Mouse (Mus musculus) gastrocnemius, adult 2 months (tissue): Measurements from ENCODE around the gene Nrp2. TPM values are rescaled to one million over a fixed set of nuclear protein-coding genes. Genes with fewer than 3 reads are reported as not detected.

Source experiments
- DNase-seq: peaks from one replicate; pipeline ENCODE4 v3.0.0; 2022
- H3K27ac ChIP-seq: fragments of 200-600 bp; 2 replicates; pipeline ENCODE4 v1.8.1; 2022; ENCODE audit warnings: mild to moderate bottlenecking
- H3K4me3 ChIP-seq: fragments of 200-600 bp; 2 replicates; pipeline ENCODE4 v1.8.1; 2022; ENCODE audit warnings: mild to moderate bottlenecking, moderate library complexity
- CTCF ChIP-seq: fragments of 200-600 bp; IDR thresholded peaks from 2 replicates; pipeline ENCODE4 v1.8.1; 2022; ENCODE audit warnings: antibody characterized with exemption, mild to moderate bottlenecking, moderate library complexity
- intact Hi-C: fragments of 180-260 bp; cut with DNase I; formaldehyde crosslinking; loops from one replicate; pipeline ENCODE4 v1.15.1; 2025
- total RNA-seq, 2 experiments: library from RNA; stranded (reverse); gene quantifications; 2 replicates each; pipeline ENCODE4 v1.2.3; 2021

The Nrp2 gene
- total RNA-seq, 2 experiments from 2014 or later: 2.9 to 6.8 TPM

DNA sequence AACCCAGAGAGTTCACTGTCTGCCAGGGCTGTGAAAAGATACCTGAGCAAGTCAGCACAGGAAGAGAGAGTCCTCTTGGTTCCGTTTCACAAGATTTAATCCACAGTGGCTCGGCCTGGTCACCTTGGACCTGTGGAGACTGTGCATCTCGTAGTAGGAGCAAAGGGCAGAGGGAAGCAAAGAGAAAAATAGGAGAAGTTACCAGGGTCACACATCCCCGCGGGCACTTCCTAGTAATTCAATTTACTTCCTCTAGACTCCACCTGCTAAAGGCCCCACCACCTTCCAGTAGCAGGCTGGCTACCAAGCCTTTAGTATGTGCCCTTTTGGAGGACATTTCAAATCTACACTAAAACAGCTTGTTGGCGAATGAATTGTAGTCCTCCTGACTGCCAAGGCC is 11.9 kb upstream of the Nrp2 start:
- intact Hi-C loops: no loop called here
- Histone ChIP-seq H3K27ac (no peak overlapping the region), H3K4me3 (no peak overlapping the region)
- no peak for DNase-seq
- TF ChIP-seq CTCF: no peak

DNA sequence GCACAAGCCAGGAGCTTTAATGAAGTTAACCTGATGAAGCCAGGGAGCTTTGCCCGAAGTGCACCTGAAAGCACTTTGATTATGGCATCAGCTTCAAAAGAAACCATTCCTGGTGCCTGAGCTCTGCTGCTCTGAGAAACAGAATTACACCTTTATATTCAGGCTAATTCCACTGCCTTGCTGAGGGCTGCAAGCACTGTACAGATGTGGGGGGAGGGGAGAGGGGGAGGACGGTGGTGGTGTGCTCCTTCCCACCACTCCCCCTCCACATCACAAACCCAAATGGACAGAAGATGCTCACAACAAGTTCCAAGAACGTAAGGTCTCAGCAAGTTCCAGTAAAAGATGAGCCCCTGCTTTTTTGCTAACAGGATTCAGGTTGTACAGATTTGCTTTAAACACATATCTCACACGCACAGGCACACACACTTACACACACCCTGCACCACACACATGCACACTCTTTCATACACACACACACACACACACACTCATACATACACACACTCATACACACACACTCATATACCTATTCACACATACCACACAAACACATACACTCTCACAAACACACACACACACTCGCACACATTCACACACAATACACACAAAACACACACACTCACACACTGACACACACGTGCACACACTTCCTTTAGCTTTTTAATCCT is 6.6 kb upstream of the Nrp2 start:
- no peak overlapping the region for H3K27ac ChIP-seq
- no peak for TF ChIP-seq CTCF
- no peak overlapping the region for H3K4me3 ChIP-seq
- intact Hi-C loops: no loop called here
- no peak for DNase-seq

DNA sequence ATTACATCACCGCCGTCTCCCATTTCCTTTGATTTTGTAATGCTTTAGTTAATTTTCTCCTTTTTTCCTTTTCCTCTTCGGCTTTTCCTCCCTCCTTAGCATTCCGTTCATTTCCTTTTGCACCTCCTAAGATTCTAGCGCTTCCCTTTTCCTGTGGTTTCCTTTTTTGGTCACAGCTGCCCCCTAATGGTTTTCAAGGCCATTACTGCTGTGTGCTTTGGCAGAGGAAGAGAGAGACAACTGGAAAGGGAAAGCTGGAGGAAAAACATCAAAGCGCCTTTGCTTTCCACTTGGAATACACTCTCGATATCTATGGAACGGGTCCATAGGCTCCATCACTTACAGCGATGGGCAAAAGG is 6.1 kb upstream of the Nrp2 start:
- H3K27ac ChIP-seq: no peak overlapping the region
- intact Hi-C loops: no loop called here
- peak; percentile 74 for TF ChIP-seq CTCF
- H3K4me3 ChIP-seq: no peak overlapping the region
- no peak for DNase-seq

DNA sequence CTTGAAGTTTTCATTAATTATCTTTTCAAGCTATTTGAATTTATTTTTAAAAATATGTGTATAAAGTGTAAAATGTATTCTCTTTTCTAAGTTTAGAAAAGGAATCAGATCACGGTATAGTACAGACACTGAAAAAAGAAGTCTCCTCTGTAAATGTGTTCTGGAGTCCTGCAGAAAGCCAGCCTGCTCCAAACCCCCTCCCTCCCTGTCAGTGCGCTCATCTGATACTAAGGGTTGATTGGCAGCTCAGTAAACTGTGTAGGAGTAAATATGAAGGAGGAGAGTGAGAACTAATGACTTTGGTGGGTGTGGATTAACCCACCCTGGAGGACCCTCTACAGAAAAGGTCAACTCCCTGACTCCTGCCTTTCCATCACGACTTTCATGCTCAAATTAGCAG is 5.7 kb upstream of the Nrp2 start:
- Histone ChIP-seq H3K27ac (no peak overlapping the region), H3K4me3 (no peak overlapping the region)
- no peak for DNase-seq
- TF ChIP-seq CTCF: no peak
- intact Hi-C loops: no loop called here

DNA sequence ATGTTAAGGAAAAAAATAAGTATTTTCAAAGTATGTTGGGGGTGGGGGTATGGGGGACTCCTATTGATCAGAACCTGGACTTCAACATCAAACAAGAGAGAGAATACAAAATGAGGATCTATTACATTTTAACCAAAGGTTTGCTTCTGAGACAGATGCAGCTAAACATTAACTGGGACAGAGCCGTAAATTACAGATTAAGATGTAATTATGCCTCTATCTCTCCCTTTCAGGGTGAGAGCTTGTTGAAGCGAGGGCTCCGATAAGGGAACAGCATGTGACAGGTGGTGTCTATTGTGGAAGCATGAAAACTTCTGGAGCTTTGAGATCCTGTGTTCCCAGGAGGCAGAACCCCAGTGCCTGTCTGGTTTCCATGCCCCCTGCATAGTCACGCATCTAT is 3.3 kb upstream of the Nrp2 start:
- no peak for DNase-seq
- no peak for TF ChIP-seq CTCF
- no peak overlapping the region for H3K4me3 ChIP-seq
- intact Hi-C loops: loop anchor here (2.0 to 10.0 kb wide), 5 partner anchors 775 to 1555 kb away; no protein-coding TSS in a partner anchor
- no peak overlapping the region for H3K27ac ChIP-seq

DNA sequence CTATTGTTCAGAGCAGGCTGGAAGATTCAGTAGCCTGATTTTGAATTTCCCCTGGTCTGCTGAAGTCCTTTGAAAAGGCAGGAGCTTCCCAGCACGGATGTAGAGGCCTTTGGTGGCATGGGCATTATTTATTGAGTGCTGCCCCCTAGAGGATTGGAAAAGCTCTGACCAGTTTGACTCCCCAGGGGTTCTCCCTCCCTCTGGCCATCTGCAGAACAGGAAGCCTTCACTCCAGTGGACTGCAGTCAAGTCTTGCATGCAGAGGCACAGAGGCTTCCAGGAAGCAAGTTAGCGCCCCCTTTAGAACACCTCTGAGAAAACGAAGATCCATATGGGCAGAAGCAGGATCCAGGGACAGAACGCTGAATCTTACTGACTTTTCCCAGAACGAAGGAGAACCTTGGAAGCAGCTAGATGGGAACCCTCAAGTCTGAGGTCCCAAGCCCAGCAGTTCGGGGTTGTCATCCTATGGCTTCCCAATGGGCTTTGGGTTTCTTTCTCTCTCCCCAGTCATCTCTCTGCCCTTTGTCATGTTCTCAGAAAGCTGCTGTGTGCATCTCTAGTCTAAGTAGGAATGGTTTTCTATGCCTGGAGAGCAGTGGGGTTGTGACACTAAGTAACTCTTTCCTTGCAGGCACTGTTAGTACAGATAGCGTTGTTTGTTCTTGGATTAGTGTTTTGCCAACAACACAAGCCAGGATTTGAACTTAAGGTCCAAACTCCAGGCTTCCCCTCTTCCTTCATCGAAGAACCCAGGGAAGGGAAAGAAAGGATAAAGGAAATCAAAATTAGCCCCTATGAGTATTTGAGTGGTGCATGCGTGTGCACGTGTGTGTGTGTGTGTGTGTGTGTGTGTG is 1.8 kb upstream of the Nrp2 start:
- intact Hi-C loops: loop anchor here (2.0 to 10.0 kb wide), 5 partner anchors 776 to 1556 kb away; no protein-coding TSS in a partner anchor
- DNase-seq: peak; percentile 82
- H3K27ac ChIP-seq: peak overlapping the region; percentile 32; the same call in 1 of the 2 replicates
- peak overlapping the region; percentile 30 for H3K4me3 ChIP-seq
- TF ChIP-seq CTCF: peak; percentile 85

DNA sequence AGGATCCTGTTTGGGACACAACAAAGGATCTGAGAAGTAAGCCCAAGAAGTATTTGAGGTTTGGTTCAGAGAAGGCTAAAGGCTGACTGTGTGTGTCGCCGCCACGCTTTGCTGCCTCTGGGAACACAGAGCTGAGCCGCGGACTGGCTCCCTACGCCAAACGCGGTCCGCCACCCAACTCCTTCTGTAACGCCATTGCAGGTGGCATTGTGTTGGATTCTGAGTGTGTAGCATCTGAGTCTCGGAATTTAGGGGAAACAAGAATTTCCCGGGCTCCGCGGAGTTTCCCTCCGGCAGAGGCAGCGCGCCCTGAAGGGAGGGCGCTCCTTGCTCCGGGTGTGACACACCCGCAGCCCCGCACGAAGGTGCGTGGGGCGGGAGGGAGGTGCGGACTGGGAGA is 342 bp upstream of the Nrp2 start:
- TF ChIP-seq CTCF: no peak
- DNase-seq: no peak
- intact Hi-C loops: loop anchor here (5.0 to 10.0 kb wide), 4 partner anchors 1325 to 1558 kb away; no protein-coding TSS in a partner anchor
- peak overlapping the region; percentile 75 for H3K4me3 ChIP-seq
- peak overlapping the region; percentile 90 for H3K27ac ChIP-seq

DNA sequence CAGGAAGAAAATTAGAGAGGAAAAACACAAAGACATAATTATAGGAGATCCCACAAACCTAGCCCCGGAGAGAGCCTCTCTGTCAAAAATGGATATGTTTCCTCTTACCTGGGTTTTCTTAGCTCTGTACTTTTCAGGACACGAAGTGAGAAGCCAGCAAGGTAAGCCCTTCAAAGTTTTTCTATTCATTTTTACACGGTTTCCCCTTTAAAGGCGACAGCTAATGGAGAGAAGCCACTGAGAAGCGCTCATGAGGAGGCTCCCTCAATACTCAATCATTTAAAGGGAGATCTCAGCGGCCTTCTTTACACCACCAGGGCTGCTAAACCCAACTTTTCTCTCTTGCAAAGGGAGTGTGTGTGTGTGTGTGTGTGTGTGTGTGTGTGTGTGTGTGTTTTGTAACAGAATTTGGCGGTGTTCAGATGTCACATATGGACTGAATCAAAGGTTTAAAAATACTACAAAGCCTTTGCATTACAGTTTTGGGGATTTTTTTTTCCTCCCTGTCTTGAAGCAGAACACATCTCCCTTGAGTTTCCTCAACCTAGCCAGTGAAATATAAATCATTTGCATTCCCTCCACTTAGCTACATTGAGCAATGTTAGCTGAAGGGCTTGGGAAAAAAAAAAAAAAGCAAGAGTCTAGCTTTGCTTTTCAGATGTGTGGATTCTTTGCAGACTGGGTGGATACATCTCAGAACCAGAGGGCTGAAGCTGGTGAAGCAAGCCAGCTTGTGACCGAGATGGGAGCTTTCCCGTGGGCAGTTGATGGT is 1.2 kb downstream of the Nrp2 start:
- DNase-seq: no peak
- no peak for TF ChIP-seq CTCF
- H3K4me3 ChIP-seq: peak overlapping the region; percentile 75
- peak overlapping the region; percentile 90 for H3K27ac ChIP-seq
- intact Hi-C loops: loop anchor here (5.0 to 10.0 kb wide), 4 partner anchors 1327 to 1560 kb away; no protein-coding TSS in a partner anchor

DNA sequence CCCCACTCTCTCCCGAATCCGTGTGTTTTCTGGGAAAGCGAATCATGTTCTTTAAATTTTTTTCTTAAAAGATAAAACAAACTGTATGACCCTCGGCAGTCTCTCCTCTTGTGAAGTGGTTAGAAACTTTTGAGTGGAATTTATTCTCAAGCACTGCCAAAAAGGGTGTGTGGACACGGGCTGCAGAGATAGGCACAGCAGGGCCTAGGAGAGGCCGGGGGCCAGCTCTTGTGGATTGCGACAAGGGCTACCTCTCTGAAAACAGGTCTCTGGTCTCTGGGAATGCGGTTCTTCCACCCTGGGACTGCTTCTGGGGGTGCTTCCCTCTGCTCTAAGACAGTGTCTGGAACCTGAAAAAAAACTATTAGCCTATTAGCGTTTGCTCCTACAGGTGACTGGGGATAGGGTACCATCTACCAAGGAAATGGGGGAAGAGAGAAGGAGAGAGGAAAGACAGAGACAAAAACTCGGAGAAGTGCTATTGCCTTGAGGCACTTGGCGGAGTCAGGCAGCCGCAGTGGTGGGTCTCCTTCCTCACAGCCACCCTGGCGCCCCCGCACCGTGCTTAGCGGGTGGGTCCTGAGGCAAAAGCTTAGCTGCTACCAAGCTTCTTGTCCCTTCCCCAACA is 1.9 kb downstream of the Nrp2 start:
- Histone ChIP-seq H3K27ac (peak overlapping the region; percentile 90), H3K4me3 (peak overlapping the region; percentile 75)
- DNase-seq: no peak
- TF ChIP-seq CTCF: no peak
- intact Hi-C loops: loop anchor here (5.0 to 10.0 kb wide), 4 partner anchors 1328 to 1560 kb away; no protein-coding TSS in a partner anchor

DNA sequence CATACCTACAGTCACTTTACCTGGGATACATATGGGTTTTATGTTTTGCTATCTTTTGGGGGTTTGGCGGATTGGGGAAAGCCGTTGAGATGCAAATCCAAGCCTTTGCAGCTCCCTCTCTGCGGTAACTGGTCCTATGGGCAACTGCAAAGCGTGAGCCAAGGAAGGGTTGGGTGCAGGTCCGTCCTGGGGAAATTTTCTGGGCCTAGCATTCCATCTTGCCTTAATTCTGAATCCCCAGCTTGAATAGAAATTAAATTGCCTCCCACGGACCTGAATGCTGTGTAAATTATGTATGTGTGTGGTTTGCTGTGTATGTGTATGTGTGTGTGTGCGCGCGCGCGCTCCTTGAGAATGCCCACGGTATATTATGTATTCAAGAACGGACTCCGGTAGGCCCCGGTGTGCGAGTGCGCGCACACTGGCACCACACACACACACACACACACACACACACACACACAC is 2.5 kb downstream of the Nrp2 start:
- H3K27ac ChIP-seq: peak overlapping the region; percentile 90
- no peak for TF ChIP-seq CTCF
- H3K4me3 ChIP-seq: peak overlapping the region; percentile 75
- intact Hi-C loops: loop anchor here (10.0 kb wide), 2 partner anchors 1401 to 1561 kb away; no protein-coding TSS in a partner anchor
- DNase-seq: no peak

DNA sequence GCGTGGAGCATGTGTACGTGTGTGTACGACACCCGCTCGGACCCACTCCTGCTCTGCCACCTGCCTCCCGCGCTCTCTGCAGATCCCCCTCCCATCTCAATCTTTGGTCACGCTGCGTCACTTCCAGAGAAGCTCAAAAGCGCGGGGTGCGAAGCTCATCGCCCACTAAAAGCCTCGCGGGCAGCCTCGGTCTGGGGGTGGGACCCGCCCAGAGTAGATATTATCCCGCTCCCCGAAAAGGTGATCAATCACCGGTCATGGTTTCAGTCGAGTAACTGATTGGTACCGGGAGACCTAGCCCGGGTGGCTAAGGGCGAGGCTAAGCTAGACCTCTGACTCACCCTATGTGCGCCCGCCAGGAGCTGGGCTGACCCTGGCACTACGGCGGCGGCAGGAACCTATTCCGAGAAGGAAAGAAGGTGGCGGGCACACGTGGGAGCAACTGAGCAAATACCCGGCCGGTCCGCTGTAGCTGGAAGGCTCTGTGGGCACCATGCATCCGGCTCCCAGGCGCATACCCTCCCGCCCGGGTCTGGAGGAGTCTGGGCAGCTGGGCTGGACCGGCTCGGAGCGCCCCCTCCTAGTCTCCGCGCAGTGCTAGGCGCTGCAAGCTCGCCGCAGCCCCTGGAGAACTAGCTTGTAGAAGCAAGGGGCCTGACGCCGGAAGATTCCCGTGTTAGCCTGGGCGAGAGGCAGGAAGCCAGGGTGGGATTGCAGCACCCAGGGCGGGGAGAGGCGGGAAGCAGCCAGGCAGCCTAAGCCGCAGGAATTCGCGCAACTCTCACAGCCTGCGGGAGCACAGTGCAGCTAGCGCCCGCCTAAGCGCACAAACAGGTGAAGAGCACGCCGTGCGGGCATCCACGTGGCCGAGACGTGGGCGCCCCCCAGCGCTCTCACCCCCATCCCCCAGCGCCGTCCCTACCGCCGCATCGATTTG is 3.3 kb downstream of the Nrp2 start:
- peak overlapping the region; percentile 90 for H3K27ac ChIP-seq

More for the DNA sequence above, 3.3 kb downstream of the Nrp2 start:
- peak; percentile 69 for DNase-seq
- peak overlapping the region; percentile 75 for H3K4me3 ChIP-seq
- intact Hi-C loops: loop anchor here (10.0 kb wide), 2 partner anchors 1402 to 1562 kb away; no protein-coding TSS in a partner anchor
- no peak; the same call in 1 of the 2 replicates for TF ChIP-seq CTCF
